Mouse (Mus musculus) R1 (cell line): ENCODE measurements at regions not wholly inside any gene's neighbourhood (a gene's known extent, or its start where the extent isn't known, plus 50 kb on each side); places are given as distances from the start of the nearest gene placed in this dataset.

Source experiments
- DNase-seq: peaks from one replicate; pipeline ENCODE4 v3.0.0-alpha.2; 2018; ENCODE audit warnings: low read depth, low spot score

- no peak for DNase-seq
Observed at GRCm38 (mm10) chr1:92776353-92776752, 55.1 kb upstream of the Gpc1 start.

DNA sequence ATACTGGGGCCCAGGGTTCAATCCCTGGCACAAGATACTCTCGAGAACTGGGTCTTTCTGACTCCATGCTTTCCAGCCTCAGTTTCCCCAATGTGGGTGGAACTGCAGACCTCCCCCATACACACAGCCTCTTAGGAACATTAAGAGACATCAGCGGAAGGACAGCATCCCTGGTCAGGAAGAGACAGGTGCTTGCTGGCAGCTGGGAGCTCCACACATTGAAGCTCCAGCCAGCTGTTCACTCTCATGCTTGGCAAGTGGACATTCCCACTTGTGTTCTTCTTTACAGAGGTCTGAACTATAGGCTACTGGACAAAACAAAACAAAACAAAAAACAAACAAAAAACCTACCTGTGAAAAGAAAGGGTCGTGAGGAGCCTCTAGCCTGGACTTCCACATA lies 55.5 kb upstream of the Gpc1 start:
- DNase-seq: no peak

GRCm38 (mm10) chr1:92774743-92775692 lies 56.4 kb upstream of the Gpc1 start:
- DNase-seq: no peak

DNA sequence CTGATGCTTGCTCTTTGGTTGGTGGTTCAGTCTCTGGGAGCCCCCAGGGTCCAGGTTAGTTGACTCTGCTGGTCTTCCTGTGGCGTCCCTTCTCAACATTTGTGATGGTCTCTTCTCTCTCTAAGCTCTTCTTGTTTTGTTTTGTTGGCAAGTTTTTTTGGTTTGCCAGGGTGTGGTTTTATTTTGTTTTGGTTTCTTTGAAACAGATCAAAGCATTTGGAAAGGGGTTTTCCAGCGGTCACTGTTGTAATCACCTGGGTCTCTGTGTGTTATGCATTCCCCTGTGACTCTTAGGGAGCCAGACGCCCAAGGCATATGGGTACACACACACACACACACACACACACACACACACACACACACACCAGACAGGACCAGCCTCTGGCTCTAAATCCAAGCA lies 57.4 kb upstream of the Gpc1 start:
- DNase-seq: no peak

- DNase-seq: no peak
Observed at GRCm38 (mm10) chr1:92772784-92773113, 58.7 kb upstream of the Gpc1 start.

- DNase-seq: no peak
Observed at GRCm38 (mm10) chr1:92772101-92772783, 59.2 kb upstream of the Gpc1 start.

DNA sequence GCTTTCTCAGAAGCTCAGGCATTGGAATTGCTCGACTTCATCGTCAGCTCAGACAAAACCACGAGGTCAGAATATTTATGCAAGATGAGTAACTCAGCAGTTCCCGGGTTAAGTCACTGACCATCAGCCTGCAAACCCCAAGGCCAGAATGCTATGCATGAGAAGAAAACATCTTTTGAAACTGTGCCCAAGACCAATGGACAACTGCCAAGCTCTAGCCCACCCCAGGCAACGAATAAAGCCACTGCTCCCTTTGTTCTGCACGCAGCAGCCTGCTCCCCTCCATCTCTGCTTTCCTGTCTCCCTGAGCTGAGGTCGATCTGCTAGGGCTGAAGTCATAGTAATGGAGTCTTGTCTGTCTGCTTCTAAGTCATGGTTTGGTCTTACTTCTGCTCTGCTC lies 61.7 kb upstream of the Gpc1 start:
- no peak for DNase-seq

GRCm38 (mm10) chr1:92769156-92769555 lies 62.3 kb upstream of the Gpc1 start:
- no peak for DNase-seq

DNA sequence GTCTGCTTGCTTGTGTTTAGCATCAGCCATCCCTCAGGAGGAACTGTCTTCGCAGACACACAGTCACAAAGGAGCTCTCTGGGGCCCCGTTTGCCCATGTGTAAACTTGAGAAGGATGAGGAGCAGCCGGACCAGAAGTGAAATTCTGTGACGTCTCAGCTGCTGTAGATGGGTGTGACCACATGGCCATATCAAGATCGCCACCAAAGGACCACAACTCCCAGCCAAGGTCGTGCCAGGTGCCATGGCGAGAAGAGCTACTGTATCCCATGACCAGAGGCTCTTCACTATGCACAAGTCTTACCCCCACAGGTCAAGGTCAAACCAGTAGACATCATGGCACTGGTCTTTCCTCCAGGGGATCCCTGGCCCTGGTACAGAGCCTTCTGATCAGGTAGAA lies 64.9 kb upstream of the Gpc1 start:
- no peak for DNase-seq

- DNase-seq: no peak
Observed at GRCm38 (mm10) chr1:92754793-92755488, 76.5 kb upstream of the Gpc1 start.

DNA sequence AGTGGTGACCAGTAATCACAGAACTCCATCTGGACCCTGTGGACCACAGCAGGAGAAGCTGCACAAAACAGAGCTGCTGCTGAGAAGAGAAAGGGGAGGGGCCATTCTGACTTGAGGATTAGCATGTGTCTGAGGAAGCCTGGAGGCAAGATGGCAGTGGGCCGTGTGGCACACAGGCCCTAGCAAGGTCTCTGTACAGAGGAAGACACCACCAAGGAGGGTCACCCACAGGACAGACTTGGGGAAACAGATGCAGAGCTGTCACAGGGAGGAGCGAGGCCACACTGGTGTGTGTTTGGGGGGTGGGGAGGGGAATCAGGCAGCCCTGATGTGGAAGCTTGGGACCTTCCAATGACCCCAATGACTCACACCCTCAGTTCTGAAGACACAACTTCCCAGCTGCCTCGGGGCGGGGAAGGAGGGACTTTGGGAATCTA lies 79.7 kb upstream of the Gpc1 start:
- DNase-seq: peak; percentile 16

DNA sequence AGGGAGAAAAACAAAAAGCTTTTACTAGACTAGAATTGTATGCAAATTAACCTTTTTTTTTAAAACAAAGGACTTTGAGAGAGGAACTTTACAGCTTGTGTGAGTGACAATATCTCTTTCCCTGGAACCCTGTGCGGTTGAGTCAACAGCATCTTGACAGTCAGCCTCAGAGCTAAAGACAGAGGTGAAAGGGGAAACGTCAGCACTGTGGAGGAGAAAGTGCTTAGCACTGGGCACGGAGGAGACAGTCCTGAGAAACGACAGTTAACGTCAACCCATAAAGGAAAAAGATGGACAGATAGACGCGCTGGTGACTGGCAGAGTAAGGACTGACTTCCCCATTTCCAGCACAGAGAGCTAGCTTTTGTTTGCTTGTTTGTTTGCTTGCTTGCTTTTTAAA lies 82.0 kb upstream of the Gpc1 start:
- DNase-seq: no peak

- DNase-seq: no peak
Observed at GRCm38 (mm10) chr1:92745284-92745683, 86.2 kb upstream of the Gpc1 start.

GRCm38 (mm10) chr1:92744528-92745241 lies 86.8 kb upstream of the Gpc1 start:
- DNase-seq: no peak

GRCm38 (mm10) chr1:92742881-92743621 lies 88.4 kb upstream of the Gpc1 start:
- no peak for DNase-seq

DNA sequence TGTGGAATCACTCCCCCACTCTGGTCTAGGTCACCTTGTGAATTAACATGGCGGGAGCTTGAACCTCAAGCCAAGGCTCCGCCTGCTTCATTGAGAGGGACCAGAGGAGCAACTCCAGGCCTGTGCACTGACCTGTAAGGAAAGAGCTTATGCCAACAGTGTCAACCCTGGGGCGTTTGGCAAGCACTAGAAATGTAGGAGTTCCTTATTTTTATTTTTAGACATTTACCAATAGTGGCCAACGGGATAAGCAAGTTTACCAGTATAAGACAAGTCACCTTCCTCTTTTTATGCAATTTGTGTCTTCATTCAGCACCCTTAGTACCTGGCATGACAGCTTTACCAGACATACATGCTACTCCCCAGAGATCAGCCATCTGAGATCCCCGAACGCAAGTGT lies 89.1 kb upstream of the Gpc1 start:
- DNase-seq: no peak

DNA sequence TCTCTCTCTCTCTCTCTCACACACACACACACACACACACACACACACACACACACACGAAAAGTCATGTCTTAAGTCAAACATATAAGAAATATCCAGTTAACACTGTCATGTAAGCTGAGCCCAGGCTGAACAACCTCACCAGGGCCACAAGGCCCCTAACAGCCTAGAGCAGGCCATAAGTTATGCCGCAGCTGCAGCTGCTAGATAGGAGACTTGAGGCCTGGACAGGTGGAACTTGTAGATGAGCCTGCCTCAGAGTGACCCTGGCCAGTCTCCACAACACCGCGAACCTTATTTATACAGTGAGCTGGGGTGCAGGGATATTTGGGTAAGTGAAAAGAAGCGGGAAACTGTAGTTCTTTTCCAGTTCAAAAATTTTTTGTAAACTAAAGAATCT lies 90.4 kb upstream of the Gpc1 start:
- DNase-seq: no peak

DNA sequence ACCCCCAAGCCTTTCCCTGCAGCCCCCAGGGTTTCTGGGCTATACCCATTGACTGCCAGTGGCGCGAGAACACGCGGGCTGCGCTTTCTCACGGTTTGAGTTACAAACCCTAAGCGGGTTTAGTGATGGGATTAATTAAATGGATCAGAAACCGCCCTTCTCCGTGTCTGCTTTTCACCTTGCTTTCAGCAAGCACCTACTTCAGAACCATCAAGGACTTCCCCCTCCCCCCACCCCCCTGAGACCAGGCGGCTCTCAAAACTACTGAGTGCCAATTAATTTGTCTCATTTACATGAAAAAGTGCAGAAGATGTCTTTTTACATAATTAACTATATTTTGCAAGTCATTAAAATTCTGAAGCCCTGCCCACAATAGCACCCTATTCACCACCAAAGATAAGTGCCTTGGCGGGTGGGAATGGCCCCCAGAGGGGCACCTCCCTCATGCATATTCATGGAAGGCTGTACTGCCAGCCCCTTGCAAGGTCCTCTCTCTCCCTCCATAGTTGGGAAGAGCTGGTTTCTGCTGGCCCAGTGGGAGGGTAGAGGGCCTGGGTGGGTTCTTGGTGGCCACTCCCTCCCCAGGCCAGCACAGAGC lies 89.1 kb upstream of the Otos start:
- no peak for DNase-seq

DNA sequence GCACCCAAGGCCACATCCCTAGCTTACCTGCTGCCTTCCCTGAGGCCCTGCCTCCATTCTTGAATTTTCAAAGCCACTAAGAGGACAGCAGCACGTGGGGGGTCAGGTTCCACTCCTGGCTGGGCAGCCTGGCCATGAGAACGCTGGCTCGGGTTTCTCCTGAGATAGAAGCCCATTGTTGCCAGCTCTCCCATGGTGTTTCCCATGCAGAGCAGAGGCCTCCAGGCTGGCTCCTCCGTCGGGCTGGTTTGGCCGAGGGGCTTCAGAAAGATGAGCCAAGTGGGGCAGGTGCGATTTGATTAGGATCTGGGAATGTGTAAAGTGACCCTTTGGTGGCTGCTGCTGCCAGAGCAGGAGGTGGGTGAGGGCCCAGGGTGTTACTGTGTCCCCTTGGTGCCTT lies 87.8 kb upstream of the Otos start:
- no peak for DNase-seq

DNA sequence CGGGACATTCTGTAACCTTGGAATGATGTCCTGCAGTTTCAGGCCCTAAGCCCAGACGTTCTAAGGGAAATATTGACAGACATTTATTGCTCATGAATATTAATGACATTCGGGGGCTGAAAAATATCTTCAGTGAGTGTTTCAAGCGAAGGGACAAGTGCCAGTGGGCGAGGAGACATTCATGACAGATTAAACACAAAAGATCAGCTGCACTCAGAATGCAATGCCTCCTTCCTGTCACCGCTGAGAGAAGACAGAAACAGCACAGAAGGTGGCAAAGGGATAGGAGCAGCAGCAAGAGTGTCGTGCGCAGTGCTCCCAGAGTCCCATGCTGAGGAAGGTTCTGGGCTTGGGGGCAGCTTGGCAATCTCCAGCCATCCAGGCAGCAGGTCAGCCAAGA lies 85.1 kb upstream of the Otos start:
- no peak for DNase-seq
